Mouse (Mus musculus): Measurements from ENCODE around the gene Xylt1. TPM values are rescaled to one million over a fixed set of nuclear protein-coding genes. Genes with fewer than 3 reads are reported as not detected.

The Xylt1 gene
- polyA plus RNA-seq, 1 experiment from 2014 or later: 3.0 TPM

DNA sequence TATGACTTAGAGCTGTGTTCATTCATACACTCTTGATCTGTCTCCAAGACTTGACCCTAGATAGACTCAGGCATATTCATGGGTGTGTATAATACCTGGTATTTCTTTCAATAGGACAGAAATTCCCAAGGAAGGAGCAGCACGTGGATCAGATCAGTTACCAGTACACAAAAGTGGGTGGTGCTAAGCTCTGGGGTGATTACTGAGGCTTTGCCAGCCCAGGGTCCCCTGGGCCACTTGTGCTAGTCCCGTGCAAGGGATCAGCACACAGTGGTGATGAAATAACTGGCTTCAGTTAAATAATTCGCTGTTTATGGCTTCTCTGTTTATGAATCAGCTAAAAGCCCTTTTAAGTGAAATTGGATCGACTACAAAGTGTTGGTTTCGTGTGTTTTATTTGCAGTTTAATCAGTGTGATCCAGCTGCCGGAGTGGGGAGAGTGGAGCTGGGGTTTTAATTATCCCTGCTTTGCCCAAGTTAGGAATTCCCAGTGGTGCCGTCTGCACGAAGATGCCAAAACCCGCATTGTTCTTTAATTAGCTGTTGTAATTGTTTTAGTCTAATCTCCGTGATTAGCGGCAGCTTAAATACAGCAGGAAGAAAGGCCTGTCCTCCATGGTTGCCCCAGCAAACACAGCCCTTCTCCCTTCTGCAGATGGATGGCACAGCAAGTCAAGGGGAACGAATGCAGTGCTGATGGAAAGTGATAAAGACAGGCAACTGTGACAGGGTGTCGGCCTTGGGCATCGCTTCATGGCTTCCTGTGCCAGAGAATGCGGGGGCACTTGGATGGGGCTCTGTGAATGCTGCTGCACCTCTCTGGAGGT is 120.8 kb downstream of the Xylt1 start:
- no peak for ATAC-seq (ENCODE audit: low FRiP score, low TSS enrichment)
- no peaks in the 10 kb centered on the region for H3K27me3 ChIP-seq (ENCODE audit: control insufficient read depth, insufficient read depth, low read length)
- peak; percentile 78 for DNase-seq
- no peaks in the 10 kb centered on the region for H3K9me3 ChIP-seq (ENCODE audit: control insufficient read depth, low read length)
- WGBS: 64% methylated on average over 15 of the region's 15 CpGs
- H3K4me2 ChIP-seq (ENCODE audit: low read length): no peak overlapping the region
- H3K36me3 ChIP-seq (ENCODE audit: control insufficient read depth, insufficient read depth, low read length): no peaks in the 10 kb centered on the region
- H3K27ac ChIP-seq (replicated peaks; ENCODE audit: low read depth, low read length): peak overlapping the region; percentile 6; the same call in 1 of the 2 replicates
- H3K4me3 ChIP-seq (replicated peaks; ENCODE audit: low read depth, low read length): no peak overlapping the region
- H3K9ac ChIP-seq (replicated peaks; ENCODE audit: low read length): no peak overlapping the region
- H3K4me1 ChIP-seq (ENCODE audit: control insufficient read depth, insufficient read depth, low read length): no peaks in the 10 kb centered on the region

- no peak overlapping the region for H3K27ac ChIP-seq (replicated peaks; ENCODE audit: low read depth, low read length)
- DNase-seq: no peak
These were observed 121.6 kb downstream of the Xylt1 start for GRCm38 (mm10) chr7:117502415-117502814.

DNA sequence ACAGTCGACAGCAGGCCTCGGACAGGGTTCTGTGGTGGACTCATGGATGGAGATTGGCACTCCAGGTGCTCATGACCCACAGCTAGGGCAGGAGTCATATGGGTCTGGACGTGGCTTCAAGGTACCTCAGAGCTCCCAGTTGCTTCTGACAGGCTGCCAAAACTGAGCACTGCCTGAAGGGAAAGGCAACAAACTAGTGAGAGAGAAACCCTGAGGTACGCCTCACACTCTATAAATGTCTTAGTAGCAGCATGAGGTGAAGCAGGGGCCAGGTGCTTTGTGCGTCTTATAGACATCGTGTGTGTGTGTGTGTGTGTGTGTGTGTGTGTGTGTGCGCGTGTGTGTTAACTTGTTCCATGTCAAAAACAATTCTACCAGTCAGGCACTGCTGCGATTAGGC is 122.9 kb downstream of the Xylt1 start:
- no peak overlapping the region for H3K4me3 ChIP-seq (replicated peaks; ENCODE audit: low read depth, low read length)
- no peak overlapping the region for H3K9ac ChIP-seq (replicated peaks; ENCODE audit: low read length)
- no peaks in the 10 kb centered on the region for H3K4me1 ChIP-seq (ENCODE audit: control insufficient read depth, insufficient read depth, low read length)
- DNase-seq (no peak), ATAC-seq (ENCODE audit: low FRiP score, low TSS enrichment) (no peak)
- no peak overlapping the region for H3K27ac ChIP-seq (replicated peaks; ENCODE audit: low read depth, low read length)
- H3K4me2 ChIP-seq (ENCODE audit: low read length): no peak overlapping the region
- H3K9me3 ChIP-seq (ENCODE audit: control insufficient read depth, low read length): no peaks in the 10 kb centered on the region
- WGBS: 93% methylated on average over 9 of the region's 9 CpGs
- no peaks in the 10 kb centered on the region for H3K36me3 ChIP-seq (ENCODE audit: control insufficient read depth, insufficient read depth, low read length)
- H3K27me3 ChIP-seq (ENCODE audit: control insufficient read depth, insufficient read depth, low read length): no peaks in the 10 kb centered on the region

More at GRCm38 (mm10) chr7:117502415-117502814, 121.6 kb downstream of the Xylt1 start:
- H3K4me2 ChIP-seq (ENCODE audit: low read length): no peak overlapping the region
- no peaks in the 10 kb centered on the region for H3K36me3 ChIP-seq (ENCODE audit: control insufficient read depth, insufficient read depth, low read length)
- no peaks in the 10 kb centered on the region for H3K9me3 ChIP-seq (ENCODE audit: control insufficient read depth, low read length)
- no peaks in the 10 kb centered on the region for H3K4me1 ChIP-seq (ENCODE audit: control insufficient read depth, insufficient read depth, low read length)
- H3K9ac ChIP-seq (replicated peaks; ENCODE audit: low read length): no peak overlapping the region
- WGBS: 88% methylated on average over 5 of the region's 5 CpGs
- no peak overlapping the region for H3K4me3 ChIP-seq (replicated peaks; ENCODE audit: low read depth, low read length)
- no peaks in the 10 kb centered on the region for H3K27me3 ChIP-seq (ENCODE audit: control insufficient read depth, insufficient read depth, low read length)
- ATAC-seq (ENCODE audit: low FRiP score, low TSS enrichment): no peak

- Histone ChIP-seq H3K4me2 (ENCODE audit: low read length) (no peak overlapping the region), H3K36me3 (ENCODE audit: control insufficient read depth, insufficient read depth, low read length) (no peaks in the 10 kb centered on the region)
- 91% methylated on average over 3 of the region's 3 CpGs for WGBS
These were observed 125.0 kb downstream of the Xylt1 start for GRCm38 (mm10) chr7:117505791-117506190.

GRCm38 (mm10) chr7:117507351-117507750 is 126.6 kb downstream of the Xylt1 start:
- 90% methylated on average over 10 of the region's 10 CpGs for WGBS
- DNase-seq: no peak
- H3K4me1 ChIP-seq (ENCODE audit: control insufficient read depth, insufficient read depth, low read length): no peaks in the 10 kb centered on the region

More at GRCm38 (mm10) chr7:117505791-117506190, 125.0 kb downstream of the Xylt1 start:
- ATAC-seq (ENCODE audit: low FRiP score, low TSS enrichment): no peak
- DNase-seq: no peak
- Histone ChIP-seq H3K9me3 (ENCODE audit: control insufficient read depth, low read length) (no peaks in the 10 kb centered on the region), H3K4me3 (replicated peaks; ENCODE audit: low read depth, low read length) (no peak overlapping the region), H3K27me3 (ENCODE audit: control insufficient read depth, insufficient read depth, low read length) (no peaks in the 10 kb centered on the region), H3K4me1 (ENCODE audit: control insufficient read depth, insufficient read depth, low read length) (no peaks in the 10 kb centered on the region), H3K27ac (replicated peaks; ENCODE audit: low read depth, low read length) (no peak overlapping the region), H3K9ac (replicated peaks; ENCODE audit: low read length) (no peak overlapping the region)

DNA sequence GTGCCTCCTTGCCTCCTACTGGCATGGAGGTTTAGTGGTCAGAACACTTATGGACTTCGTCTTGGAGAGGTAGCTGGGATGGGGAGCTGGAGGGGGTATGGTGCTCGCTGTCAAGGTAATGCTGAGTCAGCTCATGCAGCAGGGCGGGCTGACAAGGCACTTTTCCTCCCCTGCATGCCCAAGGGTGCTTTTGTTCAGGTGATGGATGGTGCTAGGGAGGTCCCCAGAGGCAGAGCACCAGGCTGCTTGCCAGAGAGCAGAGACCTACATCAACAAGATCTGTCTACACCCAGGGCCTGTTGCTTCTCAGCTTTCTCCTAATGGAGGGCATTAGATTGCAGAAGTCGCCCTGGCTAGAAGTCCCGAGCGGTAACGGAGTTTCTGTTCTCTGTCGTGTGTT is 127.3 kb downstream of the Xylt1 start:
- 82% methylated on average over 8 of the region's 8 CpGs for WGBS

More at GRCm38 (mm10) chr7:117507351-117507750, 126.6 kb downstream of the Xylt1 start:
- H3K27me3 ChIP-seq (ENCODE audit: control insufficient read depth, insufficient read depth, low read length): no peaks in the 10 kb centered on the region
- no peak for ATAC-seq (ENCODE audit: low FRiP score, low TSS enrichment)
- H3K36me3 ChIP-seq (ENCODE audit: control insufficient read depth, insufficient read depth, low read length): no peaks in the 10 kb centered on the region
- H3K9me3 ChIP-seq (ENCODE audit: control insufficient read depth, low read length): no peaks in the 10 kb centered on the region
- H3K4me3 ChIP-seq (replicated peaks; ENCODE audit: low read depth, low read length): no peak overlapping the region
- H3K9ac ChIP-seq (replicated peaks; ENCODE audit: low read length): no peak overlapping the region
- H3K4me2 ChIP-seq (ENCODE audit: low read length): no peak overlapping the region
- H3K27ac ChIP-seq (replicated peaks; ENCODE audit: low read depth, low read length): no peak overlapping the region

DNA sequence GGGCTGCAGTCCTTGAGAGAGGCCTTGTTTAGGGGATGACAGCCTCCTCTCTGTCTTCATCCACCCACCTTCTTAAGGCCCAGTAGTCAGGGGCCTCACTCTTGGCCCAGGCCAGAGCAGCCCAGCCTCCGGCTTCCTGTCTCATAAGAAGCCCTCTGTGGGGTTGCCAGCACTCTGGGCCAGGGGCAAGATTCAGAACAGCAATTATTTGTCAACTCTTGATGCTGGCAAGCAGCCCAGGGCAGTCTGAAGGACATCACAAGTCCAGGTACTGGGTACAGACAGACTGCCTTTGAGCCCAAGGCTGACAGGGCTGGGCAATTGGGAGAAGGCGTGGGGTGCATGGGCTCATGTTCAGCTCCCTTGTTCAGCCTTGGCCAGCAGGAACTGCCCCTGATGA is 129.3 kb downstream of the Xylt1 start:
- Histone ChIP-seq H3K4me1 (ENCODE audit: control insufficient read depth, insufficient read depth, low read length) (no peaks in the 10 kb centered on the region), H3K4me3 (replicated peaks; ENCODE audit: low read depth, low read length) (no peak overlapping the region), H3K9ac (replicated peaks; ENCODE audit: low read length) (no peak overlapping the region), H3K4me2 (ENCODE audit: low read length) (no peak overlapping the region), H3K27me3 (ENCODE audit: control insufficient read depth, insufficient read depth, low read length) (no peaks in the 10 kb centered on the region), H3K27ac (replicated peaks; ENCODE audit: low read depth, low read length) (no peak overlapping the region), H3K36me3 (ENCODE audit: control insufficient read depth, insufficient read depth, low read length) (no peaks in the 10 kb centered on the region), H3K9me3 (ENCODE audit: control insufficient read depth, low read length) (no peaks in the 10 kb centered on the region)
- WGBS: 87% methylated on average over 2 of the region's 2 CpGs
- DNase-seq (no peak), ATAC-seq (ENCODE audit: low FRiP score, low TSS enrichment) (no peak)

More for the DNA sequence above, 127.3 kb downstream of the Xylt1 start:
- Histone ChIP-seq H3K36me3 (ENCODE audit: control insufficient read depth, insufficient read depth, low read length) (no peaks in the 10 kb centered on the region), H3K9me3 (ENCODE audit: control insufficient read depth, low read length) (no peaks in the 10 kb centered on the region), H3K4me3 (replicated peaks; ENCODE audit: low read depth, low read length) (no peak overlapping the region), H3K27ac (replicated peaks; ENCODE audit: low read depth, low read length) (no peak overlapping the region), H3K9ac (replicated peaks; ENCODE audit: low read length) (no peak overlapping the region), H3K4me2 (ENCODE audit: low read length) (no peak overlapping the region), H3K27me3 (ENCODE audit: control insufficient read depth, insufficient read depth, low read length) (no peaks in the 10 kb centered on the region), H3K4me1 (ENCODE audit: control insufficient read depth, insufficient read depth, low read length) (no peaks in the 10 kb centered on the region)
- ATAC-seq (ENCODE audit: low FRiP score, low TSS enrichment): no peak
- DNase-seq: no peak

DNA sequence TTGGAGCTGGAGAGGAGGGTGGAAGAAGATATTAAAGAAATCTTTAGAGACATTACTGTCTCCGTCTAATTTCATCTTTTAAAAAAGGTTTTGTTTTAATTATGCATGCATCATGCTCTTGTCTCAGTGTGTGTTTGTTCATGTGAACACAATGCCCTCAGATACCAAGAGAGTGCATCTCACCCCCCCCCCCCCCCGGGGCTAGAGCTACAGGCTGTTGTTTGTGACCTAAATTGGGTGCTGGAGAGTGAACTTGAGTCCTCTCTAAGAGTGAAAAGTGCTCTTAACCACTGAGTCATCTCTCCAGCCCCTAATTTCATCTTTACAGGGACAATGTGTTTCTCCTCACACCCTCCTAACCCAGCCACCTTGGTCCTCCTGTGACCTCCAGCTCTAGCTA is 131.5 kb downstream of the Xylt1 start:
- Histone ChIP-seq H3K27ac (replicated peaks; ENCODE audit: low read depth, low read length) (no peak overlapping the region), H3K4me1 (ENCODE audit: control insufficient read depth, insufficient read depth, low read length) (no peaks in the 10 kb centered on the region), H3K9me3 (ENCODE audit: control insufficient read depth, low read length) (no peaks in the 10 kb centered on the region), H3K27me3 (ENCODE audit: control insufficient read depth, insufficient read depth, low read length) (no peaks in the 10 kb centered on the region), H3K9ac (replicated peaks; ENCODE audit: low read length) (no peak overlapping the region), H3K36me3 (ENCODE audit: control insufficient read depth, insufficient read depth, low read length) (no peaks in the 10 kb centered on the region), H3K4me3 (replicated peaks; ENCODE audit: low read depth, low read length) (no peak overlapping the region), H3K4me2 (ENCODE audit: low read length) (no peak overlapping the region)
- no peak for DNase-seq
- 81% methylated on average over 2 of the region's 2 CpGs for WGBS
- no peak for ATAC-seq (ENCODE audit: low FRiP score, low TSS enrichment)

DNA sequence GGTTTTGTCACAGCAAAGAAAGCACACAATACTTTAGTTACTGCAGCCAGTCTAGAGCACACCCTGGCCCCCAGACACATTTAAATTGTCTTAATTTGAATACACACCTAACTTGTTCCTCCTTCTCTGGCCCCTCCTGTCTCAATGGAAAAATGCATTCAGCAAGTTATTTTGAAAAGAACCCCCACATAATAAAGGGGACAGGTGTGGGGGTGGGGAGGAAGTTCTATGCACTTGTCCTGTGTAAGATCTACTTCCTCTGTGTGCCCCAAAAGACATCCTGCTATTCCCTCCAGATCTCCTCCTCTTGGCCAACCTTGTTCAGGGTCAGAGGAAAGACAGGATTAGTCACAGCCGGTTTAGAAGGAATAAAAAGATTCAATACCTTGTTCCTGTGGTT is 135.0 kb downstream of the Xylt1 start:
- H3K9ac ChIP-seq (replicated peaks; ENCODE audit: low read length): no peak overlapping the region
- DNase-seq: no peak
- no peaks in the 10 kb centered on the region for H3K4me1 ChIP-seq (ENCODE audit: control insufficient read depth, insufficient read depth, low read length)
- H3K4me2 ChIP-seq (ENCODE audit: low read length): no peak overlapping the region
- H3K27me3 ChIP-seq (ENCODE audit: control insufficient read depth, insufficient read depth, low read length): no peaks in the 10 kb centered on the region
- no peak overlapping the region for H3K27ac ChIP-seq (replicated peaks; ENCODE audit: low read depth, low read length)
- H3K36me3 ChIP-seq (ENCODE audit: control insufficient read depth, insufficient read depth, low read length): no peaks in the 10 kb centered on the region
- 17% methylated on average over 1 of the region's 1 CpGs for WGBS
- no peaks in the 10 kb centered on the region for H3K9me3 ChIP-seq (ENCODE audit: control insufficient read depth, low read length)
- no peak for ATAC-seq (ENCODE audit: low FRiP score, low TSS enrichment)
- no peak overlapping the region for H3K4me3 ChIP-seq (replicated peaks; ENCODE audit: low read depth, low read length)

Measured in midbrain, embryonic 14.5 days (tissue).